Mouse (Mus musculus) lung, embryonic 14.5 days (tissue): ENCODE data around the gene Meltf. TPM values are rescaled to one million over a fixed set of nuclear protein-coding genes. Genes with fewer than 3 reads are reported as not detected.

ENCODE experiments used
- ATAC-seq: fragments of 200-750 bp; cut with Nextera tagmentation; 2 replicates; pipeline ENCODE4 v1.8.0; 2017; ENCODE audit warnings: mild to moderate bottlenecking, moderate TSS enrichment, moderate library complexity; ENCODE audit not compliant: insufficient read depth
- DNase-seq: peaks from one replicate; pipeline ENCODE4 v3.0.0-alpha.2; 2015
- H3K27ac ChIP-seq: fragments of 300-500 bp; sonication (generic); 2 replicates; pipeline ENCODE4 v1.5.1; 2014; ENCODE audit warnings: low read depth, mild to moderate bottlenecking, moderate library complexity
- H3K27me3 ChIP-seq: fragments of 300-500 bp; sonication (generic); 2 replicates; pipeline ENCODE4 v1.6.1; 2014; ENCODE audit warnings: low read length, control low read depth; ENCODE audit not compliant: insufficient read depth
- H3K36me3 ChIP-seq: fragments of 300-500 bp; sonication (generic); 2 replicates; pipeline ENCODE4 v1.6.1; 2014; ENCODE audit warnings: control low read depth; ENCODE audit not compliant: insufficient read depth
- H3K4me1 ChIP-seq: fragments of 300-500 bp; sonication (generic); 2 replicates; pipeline ENCODE4 v1.6.1; 2014; ENCODE audit warnings: antibody characterized with exemption, control low read depth; ENCODE audit not compliant: insufficient read depth
- H3K4me2 ChIP-seq: fragments of 300-500 bp; sonication (generic); 2 replicates; pipeline ENCODE4 v1.6.1; 2014; ENCODE audit warnings: mild to moderate bottlenecking
- H3K4me3 ChIP-seq: fragments of 300-500 bp; sonication (generic); 2 replicates; pipeline ENCODE4 v1.5.1; 2014; ENCODE audit warnings: low read depth, low read length
- H3K9ac ChIP-seq: fragments of 300-500 bp; sonication (generic); 2 replicates; pipeline ENCODE4 v1.6.1; 2014
- H3K9me3 ChIP-seq: fragments of 300-500 bp; sonication (generic); 2 replicates; pipeline ENCODE4 v1.6.1; 2016; ENCODE audit warnings: low read depth, low read length, control low read depth
- CTCF ChIP-seq: IDR thresholded peaks from 2 replicates; pipeline ENCODE4 v1.5.1; 2016; ENCODE audit warnings: antibody characterized with exemption, low read depth
- WGBS: fragments of 180-500 bp; shearing (Covaris S2); extraction: QIAGEN DNeasy Blood & Tissue Kit; methylation state at CpG from one replicate; pipeline ENCODE4 v1.1.7; 2014; 5-methylcytosine and 5-hydroxymethylcytosine counted together
- polyA plus RNA-seq: library from polyadenylated mRNA; unstranded; fragments of >200 nt; fragmentation: Nextera tagmentation; extraction: Ambion mirVana; gene quantifications from 2 replicates; pipeline ENCODE4 v1.2.1, GENCODE M21; 2014

The Meltf gene
- polyA plus RNA-seq, 1 experiment from 2014 or later: 0.08 TPM

- H3K4me1 ChIP-seq: no peaks in the 10 kb centered on the region
- H3K27me3 ChIP-seq: no peaks in the 10 kb centered on the region
- H3K27ac ChIP-seq: no peak overlapping the region
- H3K9me3 ChIP-seq: no peaks in the 10 kb centered on the region
- 5% methylated on average over 9 of the region's 9 CpGs for WGBS
- TF ChIP-seq CTCF: no peak
- H3K9ac ChIP-seq: no peak overlapping the region
- no peaks in the 10 kb centered on the region for H3K36me3 ChIP-seq
- H3K4me2 ChIP-seq: peak overlapping the region; percentile 56
- H3K4me3 ChIP-seq: 0 out of 2 replicates have a peak overlapping the region, but pooled peaks have one; percentile 7
- ATAC-seq (no peak), DNase-seq (peak; percentile 57)
Observed at GRCm38 (mm10) chr16:31906896-31907295, 28.3 kb downstream of the Meltf start.

DNA sequence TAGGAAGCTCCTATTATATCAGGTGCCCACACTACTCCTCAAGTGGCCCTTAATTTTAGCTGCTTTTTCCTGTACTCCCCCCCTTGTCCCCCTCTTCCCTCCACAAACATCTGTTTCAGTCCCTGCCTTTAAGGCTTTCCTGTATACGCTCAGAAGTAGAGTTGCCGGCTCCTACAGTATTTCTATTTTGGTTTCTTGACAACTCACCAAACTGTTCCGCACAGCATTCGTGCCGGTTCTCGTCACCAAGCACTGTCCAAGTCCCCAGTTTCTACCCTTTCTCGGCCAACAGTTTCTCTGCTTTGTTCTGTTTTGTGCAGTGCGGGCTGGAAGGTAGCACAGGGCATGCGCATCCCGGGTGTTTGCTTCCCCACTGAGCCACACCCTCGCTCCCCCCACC is 30.3 kb downstream of the Meltf start:
- peak overlapping the region; percentile 4; the same call in 1 of the 2 replicates for H3K4me2 ChIP-seq

GRCm38 (mm10) chr16:31910281-31910847 is 31.8 kb downstream of the Meltf start:
- no peak for TF ChIP-seq CTCF
- no peak for DNase-seq
- Histone ChIP-seq H3K27me3 (no peaks in the 10 kb centered on the region), H3K9ac (no peak overlapping the region), H3K4me3 (no peak overlapping the region), H3K36me3 (no peaks in the 10 kb centered on the region), H3K27ac (no peak overlapping the region), H3K9me3 (no peaks in the 10 kb centered on the region), H3K4me1 (no peaks in the 10 kb centered on the region), H3K4me2 (no peak overlapping the region)
- WGBS: 40% methylated on average over 10 of the region's 10 CpGs
- ATAC-seq: no peak

More for the DNA sequence above, 30.3 kb downstream of the Meltf start:
- no peak overlapping the region for H3K4me3 ChIP-seq
- H3K36me3 ChIP-seq: no peaks in the 10 kb centered on the region
- ATAC-seq (no peak), DNase-seq (no peak)
- H3K4me1 ChIP-seq: no peaks in the 10 kb centered on the region
- no peak for TF ChIP-seq CTCF
- no peaks in the 10 kb centered on the region for H3K9me3 ChIP-seq
- no peak overlapping the region for H3K27ac ChIP-seq
- WGBS: 54% methylated on average over 11 of the region's 11 CpGs
- H3K9ac ChIP-seq: no peak overlapping the region
- no peaks in the 10 kb centered on the region for H3K27me3 ChIP-seq

- Histone ChIP-seq H3K36me3 (no peaks in the 10 kb centered on the region), H3K4me2 (peak overlapping the region; percentile 49), H3K4me1 (no peaks in the 10 kb centered on the region), H3K9ac (no peak overlapping the region; the same call in 1 of the 2 replicates), H3K9me3 (no peaks in the 10 kb centered on the region), H3K27ac (no peak overlapping the region), H3K27me3 (no peaks in the 10 kb centered on the region), H3K4me3 (0 out of 2 replicates have a peak overlapping the region, but pooled peaks have one; percentile 11)
- TF ChIP-seq CTCF: no peak
- ATAC-seq (no peak), DNase-seq (no peak)
- 42% methylated on average over 11 of the region's 11 CpGs for WGBS
Observed at GRCm38 (mm10) chr16:31917776-31918175, 39.2 kb downstream of the Meltf start.

- 4% methylated on average over 14 of the region's 14 CpGs for WGBS
- DNase-seq (peak; percentile 96), ATAC-seq (peak; percentile 68)
- Histone ChIP-seq H3K4me2 (peak overlapping the region; percentile 49), H3K9me3 (no peaks in the 10 kb centered on the region), H3K9ac (peak overlapping the region; percentile 24; the same call in 1 of the 2 replicates), H3K4me1 (no peaks in the 10 kb centered on the region), H3K27ac (no peak overlapping the region), H3K27me3 (no peaks in the 10 kb centered on the region), H3K4me3 (peak overlapping the region; percentile 11; the same call in 1 of the 2 replicates), H3K36me3 (no peaks in the 10 kb centered on the region)
- peak; percentile 92 for TF ChIP-seq CTCF
Observed at GRCm38 (mm10) chr16:31918248-31918724, 39.7 kb downstream of the Meltf start.

DNA sequence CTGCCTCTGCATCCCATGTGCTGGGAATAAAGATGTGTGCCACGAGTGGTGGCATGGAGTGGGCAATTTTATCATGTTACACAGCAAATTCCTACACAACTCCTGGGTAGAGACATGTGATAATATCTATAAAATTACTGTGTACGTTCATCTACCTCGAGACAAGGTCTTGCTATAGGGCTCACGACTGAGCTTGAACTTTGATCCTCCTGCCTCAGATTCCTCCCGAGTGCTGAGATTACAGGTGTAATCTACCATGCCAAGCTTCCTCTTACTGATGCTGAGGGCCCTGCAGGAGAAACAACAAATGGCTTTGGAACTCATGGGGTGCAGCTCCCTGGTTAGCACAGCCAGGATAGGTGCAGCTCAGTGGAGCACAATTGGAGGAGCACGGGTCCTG is 45.8 kb downstream of the Meltf start:
- no peaks in the 10 kb centered on the region for H3K27me3 ChIP-seq
- no peaks in the 10 kb centered on the region for H3K4me1 ChIP-seq
- no peak overlapping the region for H3K9ac ChIP-seq
- TF ChIP-seq CTCF: no peak
- DNase-seq: no peak
- H3K4me3 ChIP-seq: no peak overlapping the region
- ATAC-seq: no peak
- no peak overlapping the region for H3K27ac ChIP-seq
- no peak overlapping the region for H3K4me2 ChIP-seq
- no peaks in the 10 kb centered on the region for H3K36me3 ChIP-seq
- 77% methylated on average over 6 of the region's 6 CpGs for WGBS
- H3K9me3 ChIP-seq: no peaks in the 10 kb centered on the region

GRCm38 (mm10) chr16:31926091-31926490 is 47.5 kb downstream of the Meltf start:
- Histone ChIP-seq H3K4me3 (no peak overlapping the region), H3K36me3 (no peaks in the 10 kb centered on the region), H3K9ac (no peak overlapping the region), H3K27me3 (peaks cover under 1% of the 10 kb centered on the region; the same call in 1 of the 2 replicates), H3K4me1 (no peaks in the 10 kb centered on the region), H3K4me2 (no peak overlapping the region), H3K27ac (no peak overlapping the region), H3K9me3 (no peaks in the 10 kb centered on the region)
- TF ChIP-seq CTCF: no peak
- DNase-seq: no peak
- ATAC-seq: no peak
- 80% methylated on average over 6 of the region's 6 CpGs for WGBS
